Mouse (Mus musculus) right cerebral cortex, postnatal 14 days (tissue): ENCODE measurements around the gene Atp2a1.
A peak's percentile ranks its signal among the peaks of the same experiment; 100 is the strongest.

Experiments
- DNase-seq: peaks from one replicate; pipeline ENCODE4 v3.0.0; 2022

The Atp2a1 gene

DNA sequence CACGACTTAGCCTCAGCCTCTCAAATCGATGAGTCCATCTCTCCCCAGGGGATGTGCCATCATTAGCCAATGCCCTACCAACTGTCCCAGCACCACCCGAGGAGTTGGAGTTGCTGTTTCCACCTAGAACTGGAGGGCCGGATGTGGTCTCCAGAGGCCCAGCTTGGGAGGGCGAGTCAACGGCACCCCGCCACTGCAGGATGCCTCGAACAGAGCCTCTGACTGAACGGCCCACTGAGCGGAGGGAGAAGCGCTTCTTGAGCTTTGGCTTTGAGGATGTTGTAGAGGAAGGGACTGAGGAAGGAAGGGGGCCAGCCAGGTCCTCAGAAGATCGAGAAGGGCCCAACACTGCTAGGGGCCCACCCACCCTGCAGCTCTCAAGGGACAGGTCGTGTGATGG is 9.4 kb upstream of the Atp2a1 start:
- DNase-seq = no peak

- DNase-seq = no peak
Observed at GRCm38 (mm10) chr7:126471853-126472252, 8.9 kb upstream of the Atp2a1 start.

GRCm38 (mm10) chr7:126471361-126471760 is 8.5 kb upstream of the Atp2a1 start:
- DNase-seq = no peak

- no peak for DNase-seq
Observed at GRCm38 (mm10) chr7:126470077-126470476, 7.2 kb upstream of the Atp2a1 start.

DNA sequence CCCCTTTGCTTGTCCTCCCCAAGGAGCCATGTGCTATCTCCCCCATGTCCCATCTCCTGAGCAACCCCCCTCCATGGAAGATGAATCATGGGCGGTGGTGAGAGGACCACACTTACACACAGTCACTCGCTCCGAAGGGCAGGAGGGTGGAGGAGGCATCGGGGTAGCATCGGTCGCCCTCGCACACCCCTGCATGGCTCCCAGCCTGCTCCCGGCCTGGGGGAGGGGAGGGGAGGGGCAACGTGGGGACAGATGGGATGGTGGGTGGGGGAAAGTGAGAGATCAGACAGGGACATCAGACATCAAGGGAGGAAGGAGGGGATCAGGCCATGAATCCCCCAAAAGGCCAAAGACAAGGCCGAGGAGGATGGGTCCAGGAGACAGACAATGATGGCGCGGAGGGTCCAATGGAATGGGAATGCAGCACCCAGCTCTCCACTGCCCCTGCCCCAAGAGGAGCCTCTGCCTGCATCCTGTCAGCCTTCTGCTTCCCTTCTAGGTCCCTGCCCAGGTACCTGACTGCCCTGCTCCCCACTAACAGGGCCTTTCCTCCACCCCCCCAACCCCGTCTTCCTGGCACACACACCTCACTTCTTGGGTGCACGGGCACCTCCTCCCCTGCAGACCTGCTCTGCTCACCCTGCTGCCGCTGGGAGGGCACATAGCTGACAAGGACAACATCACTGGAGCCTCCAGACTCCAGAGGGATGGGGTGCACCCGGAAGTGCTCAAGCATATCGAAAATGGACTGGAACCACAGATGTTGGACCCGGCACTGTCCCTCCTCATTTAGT is 5.1 kb upstream of the Atp2a1 start:
- no peak for DNase-seq

- peak; percentile 48 for DNase-seq
Observed at GRCm38 (mm10) chr7:126467271-126467670, 4.4 kb upstream of the Atp2a1 start.

DNA sequence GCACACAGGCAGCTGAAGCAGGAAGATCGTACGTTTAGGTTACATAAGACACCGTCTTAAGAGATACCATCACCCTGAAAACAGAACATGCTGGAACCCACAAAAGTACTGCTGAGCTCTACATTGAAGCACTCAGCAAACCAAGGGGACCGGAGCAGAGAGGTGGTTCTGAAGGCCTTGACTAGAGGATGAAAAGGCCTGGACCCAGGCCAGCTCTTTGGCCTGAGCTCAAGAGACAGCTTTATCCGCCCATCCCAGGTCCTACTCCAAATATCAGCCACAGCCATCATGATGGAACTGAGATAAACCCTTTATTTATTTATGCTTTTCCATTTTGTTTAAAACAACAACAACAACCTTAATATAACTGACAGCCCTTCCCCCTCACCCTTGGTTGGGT is 3.8 kb upstream of the Atp2a1 start:
- no peak for DNase-seq

DNA sequence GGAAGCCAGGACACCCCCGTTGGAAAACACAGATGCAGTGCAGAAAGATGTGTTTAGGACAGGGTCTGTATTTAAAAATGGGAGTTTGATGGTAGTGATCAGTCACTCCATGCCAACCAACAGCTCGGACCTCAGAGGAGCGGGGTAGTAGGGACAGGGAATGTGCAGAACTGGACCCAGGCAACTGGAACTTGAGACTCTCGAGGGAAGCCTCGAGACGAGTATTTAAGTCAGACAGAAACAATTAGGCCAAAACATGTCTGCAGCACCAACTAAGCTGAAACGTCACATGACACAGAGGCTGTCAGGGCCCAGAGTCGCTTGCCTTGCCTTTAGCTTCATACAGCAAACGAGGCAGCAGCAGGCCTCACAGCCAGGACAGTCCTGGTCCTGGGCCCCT is 3.2 kb upstream of the Atp2a1 start:
- DNase-seq = no peak

DNA sequence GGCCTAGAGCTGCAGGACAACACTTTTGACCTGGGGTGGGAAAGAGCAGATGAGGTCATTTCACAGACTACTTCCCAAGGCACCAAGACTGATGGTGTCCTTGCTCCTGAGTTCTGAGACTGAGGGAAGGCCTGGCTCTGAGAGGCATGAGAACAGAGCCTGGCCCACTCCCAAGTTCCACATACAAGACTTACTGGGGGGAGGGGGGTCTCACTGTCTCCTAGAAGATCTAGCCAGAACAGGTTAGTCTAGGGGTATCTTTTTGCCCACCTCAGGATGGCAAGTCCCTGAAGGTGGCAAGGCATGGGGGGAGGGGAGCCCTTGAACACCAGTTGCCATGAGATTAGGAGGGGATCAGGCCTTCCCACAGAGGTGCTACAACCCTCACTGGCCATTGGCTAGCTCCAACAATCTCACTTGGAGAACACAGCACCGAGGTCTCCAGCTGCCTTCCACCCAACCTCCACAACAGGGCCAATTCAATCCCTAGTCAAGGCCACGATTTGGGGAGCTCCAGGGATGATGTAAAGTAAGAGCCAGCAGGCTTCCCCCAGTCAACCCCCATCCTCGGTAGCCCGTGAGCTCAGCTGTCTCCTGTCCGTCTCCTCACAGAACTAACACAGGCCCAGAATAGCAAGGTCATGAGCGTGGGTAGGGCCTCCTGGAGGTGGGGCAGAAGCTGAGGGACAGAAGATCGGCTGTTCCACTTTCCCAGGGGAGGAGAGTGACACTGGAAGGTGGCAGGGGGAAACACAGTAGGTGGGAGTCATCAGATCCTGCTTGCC is 2.5 kb upstream of the Atp2a1 start:
- DNase-seq = no peak

DNA sequence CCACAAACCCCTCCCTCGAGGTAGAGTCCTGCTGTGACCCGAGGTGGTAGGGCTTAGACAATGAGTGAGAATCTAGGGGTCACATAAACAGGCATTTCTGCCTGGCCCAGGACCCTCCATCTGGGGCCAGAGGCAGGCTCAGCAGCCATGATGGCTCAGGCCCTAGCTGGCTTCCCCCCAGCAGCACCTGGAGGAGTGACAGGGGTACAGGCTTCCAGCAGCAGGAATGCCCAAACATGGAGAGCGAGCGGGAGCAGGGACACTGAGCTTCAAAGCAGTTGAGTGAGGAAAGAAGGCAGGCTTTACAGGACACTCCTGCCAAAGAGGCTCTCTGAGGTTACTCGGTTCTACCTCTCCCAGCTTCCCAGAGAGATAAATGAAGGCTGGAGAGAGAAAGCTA is 1.9 kb upstream of the Atp2a1 start:
- no peak for DNase-seq

GRCm38 (mm10) chr7:126464121-126464520 is 1.2 kb upstream of the Atp2a1 start:
- DNase-seq = no peak

DNA sequence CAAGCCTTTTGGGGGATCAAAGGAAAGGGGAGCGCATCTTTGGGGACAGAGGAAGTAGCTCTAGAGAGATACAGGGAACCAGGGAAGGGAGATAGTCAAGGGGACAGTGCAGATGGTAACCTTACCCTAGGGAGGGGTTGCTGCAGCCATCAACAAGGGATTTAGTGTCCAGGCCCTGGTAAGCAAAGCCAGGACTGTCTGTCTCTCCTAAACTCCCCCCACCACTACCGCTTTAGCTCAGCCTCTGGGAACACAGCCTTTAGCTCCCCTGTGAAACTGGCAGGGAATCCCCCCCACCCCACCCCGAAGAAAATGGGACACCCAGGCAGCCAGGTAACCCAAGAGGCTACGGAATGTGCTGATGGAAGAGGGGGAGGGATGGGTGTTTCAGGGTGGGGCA is 639 bp upstream of the Atp2a1 start:
- no peak for DNase-seq

GRCm38 (mm10) chr7:126461626-126462025 is 1.3 kb downstream of the Atp2a1 start:
- DNase-seq = no peak

DNA sequence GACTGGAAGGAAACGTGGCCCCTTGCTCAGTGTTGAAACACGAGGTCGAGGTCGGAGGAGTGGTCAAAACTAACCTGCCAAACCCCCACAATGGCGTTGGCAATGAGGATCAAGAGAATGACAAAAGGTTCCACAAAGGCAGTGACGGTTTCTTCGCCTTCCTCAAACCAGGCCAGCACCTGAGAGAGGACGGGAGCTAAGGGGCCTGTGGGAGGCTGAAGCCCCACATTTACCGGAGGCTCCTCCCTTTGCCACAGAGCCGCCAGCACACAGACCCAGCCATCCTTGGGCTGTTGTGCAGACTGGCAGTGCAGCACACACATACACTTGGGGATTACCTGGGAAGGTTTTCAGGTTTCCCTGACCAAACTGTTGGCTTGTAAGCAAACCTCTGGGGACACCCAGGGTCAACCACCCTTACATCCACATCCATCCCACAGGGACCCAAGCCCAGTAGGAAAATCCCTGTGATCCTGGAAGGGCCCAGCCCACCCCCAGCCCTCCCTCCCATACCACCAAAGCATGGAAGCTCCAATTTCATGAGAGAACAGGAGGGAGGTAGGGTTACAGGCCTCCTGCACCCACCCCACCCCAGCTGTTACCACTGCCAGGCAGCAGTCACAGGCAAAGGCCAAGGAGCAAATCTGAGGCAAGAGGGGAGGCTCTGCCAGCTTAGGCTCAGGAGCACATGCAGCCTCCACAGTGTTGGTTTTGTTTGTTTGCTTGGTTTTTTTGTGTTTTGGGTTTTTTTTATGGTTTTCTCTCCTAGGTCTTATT is 2.1 kb downstream of the Atp2a1 start:
- DNase-seq = no peak

DNA sequence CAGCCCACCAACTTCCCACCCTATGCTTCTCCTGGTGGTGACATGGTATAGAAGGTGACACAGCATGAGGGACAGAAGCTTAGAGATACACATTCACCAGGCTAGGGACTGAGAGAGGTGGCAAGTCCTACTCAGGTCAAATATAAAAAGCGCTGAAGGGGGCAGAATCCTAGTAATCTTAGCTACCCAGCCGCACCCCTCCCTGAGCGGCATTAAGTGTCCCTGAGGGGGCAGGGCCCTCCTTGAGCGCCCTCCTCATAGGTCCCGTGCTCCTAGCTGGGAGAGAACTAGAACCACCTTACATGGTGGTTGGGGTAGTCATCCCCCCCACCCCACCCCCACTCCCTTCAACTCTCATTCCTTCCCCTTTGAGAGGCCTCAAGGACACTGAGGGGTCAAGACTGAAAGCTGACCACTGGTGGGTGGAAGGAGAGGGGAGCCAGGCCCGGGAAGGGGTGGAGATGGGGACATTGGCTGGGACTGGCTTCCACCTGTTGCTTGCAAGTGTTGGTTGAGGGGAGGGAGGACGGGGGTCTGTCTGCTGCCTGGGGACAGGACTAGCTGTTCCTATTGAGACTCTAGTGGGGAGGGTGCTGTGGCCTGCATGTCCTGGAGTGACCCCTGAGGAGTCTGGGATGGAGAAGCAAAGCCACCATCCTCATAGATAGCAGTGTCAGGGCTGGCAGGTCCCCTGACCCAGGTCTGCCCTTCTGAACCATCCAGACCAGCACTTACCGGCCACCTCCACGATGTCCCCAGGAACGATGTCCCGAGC is 3.9 kb downstream of the Atp2a1 start:
- DNase-seq = no peak

GRCm38 (mm10) chr7:126458225-126458624 is 4.7 kb downstream of the Atp2a1 start:
- DNase-seq = no peak

GRCm38 (mm10) chr7:126456382-126457266 is 6.3 kb downstream of the Atp2a1 start:
- no peak for DNase-seq

- no peak for DNase-seq
Observed at GRCm38 (mm10) chr7:126455242-126455641, 7.7 kb downstream of the Atp2a1 start.

GRCm38 (mm10) chr7:126453861-126454260 is 9.0 kb downstream of the Atp2a1 start:
- DNase-seq = no peak

DNA sequence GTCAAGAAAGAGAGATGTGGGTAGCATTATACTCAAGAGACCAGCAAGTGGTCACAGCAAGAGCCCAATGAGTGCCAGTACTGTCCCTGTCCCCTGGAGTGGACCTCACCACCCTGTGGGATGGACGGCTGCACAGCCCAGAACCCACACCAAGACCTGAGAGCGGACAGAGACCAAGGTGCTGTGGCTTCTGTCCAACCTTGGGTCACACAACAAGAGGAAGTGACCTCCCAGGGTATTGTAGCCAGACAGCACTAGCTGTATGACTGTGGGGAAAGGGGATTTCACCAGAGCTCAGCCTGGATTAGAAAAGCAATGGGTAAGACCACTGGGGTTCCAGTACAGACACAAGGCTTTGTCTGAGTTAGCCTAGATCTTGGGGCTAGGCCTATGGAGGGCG is 10.7 kb downstream of the Atp2a1 start:
- DNase-seq = no peak

DNA sequence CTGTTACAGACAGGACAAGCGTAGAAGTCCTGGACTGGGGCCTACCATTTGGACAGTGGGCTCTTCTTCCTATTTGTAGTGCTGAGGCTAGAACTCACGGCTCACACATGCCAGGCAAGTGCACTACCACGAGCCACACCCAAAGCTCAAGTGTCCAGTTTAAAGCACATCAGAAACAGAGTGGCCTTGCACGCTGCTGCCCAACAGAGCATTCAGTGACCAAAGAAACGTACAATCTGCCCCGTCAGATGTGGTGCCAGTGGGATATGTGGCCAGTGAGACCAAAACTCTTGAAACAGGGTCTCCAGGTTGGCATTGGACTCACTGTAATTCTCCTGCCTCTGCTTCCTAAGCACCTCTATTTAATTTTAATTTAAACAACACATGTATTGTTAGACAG is 12.3 kb downstream of the Atp2a1 start:
- DNase-seq = no peak

DNA sequence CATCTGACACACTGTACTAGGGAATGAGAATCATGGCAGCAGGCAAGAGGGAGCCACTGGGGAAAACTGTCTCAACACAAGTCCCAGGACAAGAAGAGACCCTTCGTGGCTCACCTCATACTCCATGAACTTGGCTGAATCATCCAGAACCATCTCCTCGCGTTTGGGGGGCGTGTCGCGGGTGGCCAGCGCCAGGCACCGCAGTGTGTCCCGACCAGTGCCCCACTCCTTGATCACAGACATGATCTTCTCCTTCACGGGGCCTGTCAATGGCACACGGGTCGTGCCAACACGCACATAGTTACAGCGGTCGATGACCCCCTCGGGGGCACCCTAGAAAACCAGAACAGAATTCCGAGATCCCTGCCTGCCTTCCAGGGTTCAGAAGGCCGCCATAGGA is 12.9 kb downstream of the Atp2a1 start:
- DNase-seq = no peak
